Mouse (Mus musculus): Measurements from ENCODE around the gene Snrnp35.
"Not testable (repeated sequence)": the region's sequence is repeated elsewhere in the genome, so short reads cannot be mapped to it uniquely, and the experiment has no call there.

Snrnp35 gene

GRCm38 (mm10) chr5:124482966-124483654 is at the start of gene Snrnp35:
TSS of gene Snrnp35 (plus strand) at chr5:124483134.
- DNase-seq (ENCODE audit: low read depth, low spot score) = peak; percentile 96

GRCm38 (mm10) chr5:124438229-124438628 is 44.7 kb upstream of the Snrnp35 start:
- peak; percentile 71 for DNase-seq (ENCODE audit: low read depth, low spot score)

- no peak for DNase-seq (ENCODE audit: low read depth, low spot score)
Observed at GRCm38 (mm10) chr5:124438746-124439145, 44.2 kb upstream of the Snrnp35 start.

GRCm38 (mm10) chr5:124439447-124440093 is 43.4 kb upstream of the Snrnp35 start, which contains the start of gene Kmt5a:
TSS of gene Kmt5a (plus strand) at chr5:124439930.
- peak; percentile 97 for DNase-seq (ENCODE audit: low read depth, low spot score)

- DNase-seq (ENCODE audit: low read depth, low spot score) = peak; percentile 80
Observed at GRCm38 (mm10) chr5:124440094-124440701, 42.7 kb upstream of the Snrnp35 start.

GRCm38 (mm10) chr5:124442628-124443027 is 40.3 kb upstream of the Snrnp35 start:
- no peak for DNase-seq (ENCODE audit: low read depth, low spot score)

GRCm38 (mm10) chr5:124444208-124444607 is 38.7 kb upstream of the Snrnp35 start:
- no peak for DNase-seq (ENCODE audit: low read depth, low spot score)

- DNase-seq (ENCODE audit: low read depth, low spot score) = peak; percentile 85
Observed at GRCm38 (mm10) chr5:124444661-124445561, 38.0 kb upstream of the Snrnp35 start.

- DNase-seq (ENCODE audit: low read depth, low spot score) = peak; percentile 57
Observed at GRCm38 (mm10) chr5:124445621-124446293, 37.2 kb upstream of the Snrnp35 start.

- DNase-seq (ENCODE audit: low read depth, low spot score) = peak; percentile 33
Observed at GRCm38 (mm10) chr5:124446301-124446881, 36.5 kb upstream of the Snrnp35 start.

- DNase-seq (ENCODE audit: low read depth, low spot score) = no peak
Observed at GRCm38 (mm10) chr5:124449494-124449893, 33.4 kb upstream of the Snrnp35 start.

- DNase-seq (ENCODE audit: low read depth, low spot score) = no peak
Observed at GRCm38 (mm10) chr5:124450051-124450450, 32.9 kb upstream of the Snrnp35 start.

GRCm38 (mm10) chr5:124450641-124451340 is 32.1 kb upstream of the Snrnp35 start:
- no peak for DNase-seq (ENCODE audit: low read depth, low spot score)

- DNase-seq (ENCODE audit: low read depth, low spot score) = no peak
Observed at GRCm38 (mm10) chr5:124452494-124453228, 30.3 kb upstream of the Snrnp35 start.

- no peak for DNase-seq (ENCODE audit: low read depth, low spot score)
Observed at GRCm38 (mm10) chr5:124453339-124454081, 29.4 kb upstream of the Snrnp35 start.

- DNase-seq (ENCODE audit: low read depth, low spot score) = no peak
Observed at GRCm38 (mm10) chr5:124454082-124454419, 28.9 kb upstream of the Snrnp35 start.

- no peak for DNase-seq (ENCODE audit: low read depth, low spot score)
Observed at GRCm38 (mm10) chr5:124456762-124457161, 26.2 kb upstream of the Snrnp35 start.

GRCm38 (mm10) chr5:124460922-124461321 is 22.0 kb upstream of the Snrnp35 start:
- DNase-seq (ENCODE audit: low read depth, low spot score) = not testable (repeated sequence)
